Comparison of ENCODE assay signal across 8 mouse cellular contexts in genomic region chr9:72449367-72449766, GRCm38 (mm10). TPM values are rescaled to one million over a fixed set of nuclear protein-coding genes. Genes with fewer than 3 reads are reported as not detected.
DNase-seq lines count a peak whose midpoint lies in the region; TF ChIP-seq lines count a peak whose summit lies in the region.

No protein-coding gene starts in this region.

- intact Hi-C loops in heart, adult 2 months (cut with DNase I): no loop called here

- peak overlapping the region; percentile 15 for H3K9ac ChIP-seq in heart, adult 2 months (ENCODE audit: low read depth, low read length)

- H3K27ac ChIP-seq in testis, adult 2 months (ENCODE audit: control insufficient read depth, insufficient read depth, low read depth, low read length): no peak overlapping the region
- peak overlapping the region; percentile 62 for H3K27ac ChIP-seq in heart, adult 2 months
- peak overlapping the region; percentile 80 for H3K27ac ChIP-seq in olfactory bulb, adult 2 months (ENCODE audit: insufficient read depth, low read depth, low read length)

- DNase-seq in testis, postnatal 14 days (ENCODE audit: low spot score): no peak
- peak; percentile 48 to 51 for DNase-seq in heart, adult 2 months
- DNase-seq in liver: peak; percentile 41
- DNase-seq in layer of hippocampus, adult 9-10 months (ENCODE audit: low spot score): no peak
- no peak for DNase-seq in urinary bladder, postnatal 10 days (ENCODE audit: low spot score)
- DNase-seq in layer of hippocampus, adult 8-10 months (ENCODE audit: low spot score in 2 of 2): no peak

- H3K36me3 ChIP-seq in testis, adult 2 months (ENCODE audit: control insufficient read depth, insufficient read depth, low read length): peaks cover 3% of the 10 kb centered on the region; the same call in 1 of the 2 replicates
- H3K36me3 ChIP-seq in heart, adult 2 months (ENCODE audit: control insufficient read depth, insufficient read depth, low read length): no peaks in the 10 kb centered on the region

- 12% methylated on average over 7 of the region's 7 CpGs for WGBS in heart, adult 2 months
- 59% methylated on average over 7 of the region's 7 CpGs for WGBS in olfactory bulb, adult 2 months

- no peaks in the 10 kb centered on the region for H3K79me2 ChIP-seq in heart, adult 2 months (replicated peaks; ENCODE audit: control insufficient read depth, insufficient read depth, low read length)

- H3K4me1 ChIP-seq in testis, adult 2 months (ENCODE audit: control insufficient read depth, insufficient read depth, low read length): no peaks in the 10 kb centered on the region
- peaks cover 1% of the 10 kb centered on the region; the same call in 1 of the 2 replicates for H3K4me1 ChIP-seq in heart, adult 2 months (ENCODE audit: control insufficient read depth, insufficient read depth, low read length)
- H3K4me1 ChIP-seq in olfactory bulb, adult 2 months (ENCODE audit: control insufficient read depth, insufficient read depth, low read length): peaks cover 6% of the 10 kb centered on the region; the same call in 1 of the 2 replicates

- no peaks in the 10 kb centered on the region for H3K27me3 ChIP-seq in testis, adult 2 months (ENCODE audit: control insufficient read depth, insufficient read depth, low read length)
- no peaks in the 10 kb centered on the region for H3K27me3 ChIP-seq in heart, adult 2 months (ENCODE audit: control insufficient read depth, insufficient read depth, low read length)

- TF ChIP-seq POLR2A in testis, adult 2 months (IDR thresholded peaks at IDR 0.05; ENCODE audit: control insufficient read depth, low read depth, low read length): no peak
- TF ChIP-seq POLR2A in heart, adult 2 months (IDR thresholded peaks at IDR 0.05; ENCODE audit: insufficient read depth, low read depth, low read length): peak; percentile 57
- TF ChIP-seq POLR2A in olfactory bulb, adult 2 months (IDR thresholded peaks at IDR 0.05; ENCODE audit: insufficient read depth, low read depth, low read length): no peak

- no peak for TF ChIP-seq CTCF in testis, adult 2 months (IDR thresholded peaks at IDR 0.05; ENCODE audit: control insufficient read depth, insufficient read depth, insufficient replicate concordance, low read depth, low read length)
- TF ChIP-seq CTCF in heart, adult 2 months (IDR thresholded peaks at IDR 0.05): no peak
- no peak for TF ChIP-seq CTCF in olfactory bulb, adult 2 months (IDR thresholded peaks at IDR 0.05; ENCODE audit: insufficient read depth, low read depth, low read length)

- H3K4me3 ChIP-seq in testis, adult 2 months (ENCODE audit: control insufficient read depth, low read depth, low read length): peak overlapping the region; percentile 55
- peak overlapping the region; percentile 50 for H3K4me3 ChIP-seq in heart, adult 2 months
- peak overlapping the region; percentile 41 for H3K4me3 ChIP-seq in olfactory bulb, adult 2 months (ENCODE audit: insufficient read depth, low read depth, low read length)

- TF ChIP-seq EP300 in heart, adult 2 months (IDR thresholded peaks at IDR 0.05; ENCODE audit: insufficient read depth, low read depth, low read length): peak; percentile 69; the same call in 1 of the 2 replicates

RNA-seq across cellular contexts. Expression of gene Mns1, which starts 11.6 kb away (rescaled TPM):
- 74.4 and 92.1 TPM in 2 replicates for polyA plus RNA-seq in testis, adult 2 months (2012; rRNA removed)
- under 1 TPM; 0.14 to 0.42 TPM for total RNA-seq in heart, adult 2 months (2021)
- polyA plus RNA-seq in heart, adult 2 months (2012; rRNA removed): 0.06 and 0.16 TPM in 2 replicates
- polyA plus RNA-seq in olfactory bulb, adult 2 months (2012; ENCODE audit: insufficient read depth, insufficient read length, low replicate concordance, missing spikeins): not detected in 2 replicates
- 1 to 10 TPM; 1.1 to 2.0 (median 1.6) TPM for total RNA-seq in layer of hippocampus, adult 8-10 months (2022)

RNA-seq across cellular contexts. Expression of gene Tex9, which starts 42.6 kb away (rescaled TPM):
- polyA plus RNA-seq in testis, adult 2 months (2012; rRNA removed): 29.3 and 38.0 TPM in 2 replicates
- total RNA-seq in heart, adult 2 months (2021): 1 to 10 TPM; 1.3 to 1.9 TPM
- 1.2 and 2.1 TPM in 2 replicates for polyA plus RNA-seq in heart, adult 2 months (2012; rRNA removed)
- not detected in 2 replicates for polyA plus RNA-seq in olfactory bulb, adult 2 months (2012; ENCODE audit: insufficient read depth, insufficient read length, low replicate concordance, missing spikeins)
- 10 to 100 TPM in 2 of 4 experiments, 1 to 10 TPM in 2; 6.8 to 13.8 (median 10.4) TPM for total RNA-seq in layer of hippocampus, adult 8-10 months (2022)

Comparison
In these comparisons a context has a peak if more than half of its experiments do, and no peak if none do; other contexts are left out.
1. DNase-seq: peak in heart, adult 2 months (2 of 2) and liver (single experiment); none in testis, postnatal 14 days (single experiment), layer of hippocampus, adult 9-10 months (single experiment), urinary bladder, postnatal 10 days (single experiment) and layer of hippocampus, adult 8-10 months (0 of 2).
2. RNA of gene Mns1, which starts 11.6 kb away (polyA plus RNA-seq): 74.4 to 92.1 TPM in testis, adult 2 months; 0.06 to 0.16 TPM in heart, adult 2 months and not detected in olfactory bulb, adult 2 months; every median in the first group is over 10 times any median in the second.
3. Peak in every context shown above with its lines, with median percentiles within 50 percentile points of each other: H3K4me3 ChIP-seq.